Comparison of ENCODE assay signal across 2 mouse cellular contexts in the genomic region with DNA sequence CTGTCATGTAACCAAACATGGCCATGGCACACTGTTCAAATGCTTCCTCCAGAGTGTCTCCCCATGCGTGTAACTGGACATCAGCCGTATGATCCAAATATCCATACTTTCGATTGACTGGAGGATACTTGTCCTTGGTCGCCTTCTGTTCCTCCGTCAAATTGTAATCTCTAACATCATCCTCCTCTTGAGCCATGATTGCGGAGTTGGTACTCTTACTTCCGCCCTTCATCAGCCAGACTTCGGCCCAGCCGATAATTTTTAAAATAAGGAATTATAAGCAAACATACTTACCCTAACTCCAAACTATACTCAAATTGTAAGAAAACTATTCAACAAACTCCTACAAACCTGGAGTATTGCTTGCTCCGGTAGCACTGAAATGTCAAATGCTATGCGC. TPM values are rescaled to one million over a fixed set of nuclear protein-coding genes. Genes with fewer than 3 reads are reported as not detected.
"Had no signal": no experiment of that assay in that cellular context is flagged by ENCODE, and none has a peak within 500 bp of the region (broad histone marks: within the 10 kb centered on the region; RNA-seq: fewer than 3 reads in every experiment).

No protein-coding gene starts in this region.

RNA-seq across cellular contexts. Expression of gene Fbxl13, which starts 31.1 kb away (rescaled TPM):
- total RNA-seq: monocyte, adult 5-6 weeks had no signal
- polyA plus RNA-seq: small intestine, adult 2 months had no signal
